Mouse (Mus musculus) MEL (cell line): ENCODE data around the gene Pcnx.

ENCODE experiments used
- ELF1 ChIP-seq: IDR thresholded peaks from 2 replicates; pipeline ENCODE4 v1.6.1; 2014; ENCODE audit warnings: low read depth, mild to moderate bottlenecking, inconsistent platforms, low read length, improper control_type of control experiment, moderate library complexity
- EP300 ChIP-seq, 2 experiments: IDR thresholded peaks; 2 replicates each; pipeline ENCODE4 v1.6.1; 2011; ENCODE audit warnings: improper control_type of control experiment in 2 of 2, low read length in 2 of 2, low read depth in 1 of 2, mild to moderate bottlenecking in 1 of 2
- GABPA ChIP-seq: IDR thresholded peaks from 2 replicates; pipeline ENCODE4 v1.6.1; 2012; ENCODE audit warnings: low read depth, mild to moderate bottlenecking, inconsistent platforms, low read length, improper control_type of control experiment, moderate library complexity
- POLR2A ChIP-seq, 2 experiments: IDR thresholded peaks; 2 replicates each; pipeline ENCODE4 v1.6.1; 2011 to 2012; ENCODE audit warnings: low read length in 2 of 2, mild to moderate bottlenecking in 2 of 2, control low read depth in 1 of 2, improper control_type of control experiment in 1 of 2, low read depth in 1 of 2, moderate library complexity in 1 of 2; ENCODE audit not compliant: control insufficient read depth in 1 of 2, insufficient read depth in 1 of 2, poor library complexity in 1 of 2
- TAL1 ChIP-seq: IDR thresholded peaks from 2 replicates; pipeline ENCODE4 v1.6.1; 2012; ENCODE audit warnings: mild to moderate bottlenecking, inconsistent platforms, low read length, moderate library complexity, mixed read lengths

DNA sequence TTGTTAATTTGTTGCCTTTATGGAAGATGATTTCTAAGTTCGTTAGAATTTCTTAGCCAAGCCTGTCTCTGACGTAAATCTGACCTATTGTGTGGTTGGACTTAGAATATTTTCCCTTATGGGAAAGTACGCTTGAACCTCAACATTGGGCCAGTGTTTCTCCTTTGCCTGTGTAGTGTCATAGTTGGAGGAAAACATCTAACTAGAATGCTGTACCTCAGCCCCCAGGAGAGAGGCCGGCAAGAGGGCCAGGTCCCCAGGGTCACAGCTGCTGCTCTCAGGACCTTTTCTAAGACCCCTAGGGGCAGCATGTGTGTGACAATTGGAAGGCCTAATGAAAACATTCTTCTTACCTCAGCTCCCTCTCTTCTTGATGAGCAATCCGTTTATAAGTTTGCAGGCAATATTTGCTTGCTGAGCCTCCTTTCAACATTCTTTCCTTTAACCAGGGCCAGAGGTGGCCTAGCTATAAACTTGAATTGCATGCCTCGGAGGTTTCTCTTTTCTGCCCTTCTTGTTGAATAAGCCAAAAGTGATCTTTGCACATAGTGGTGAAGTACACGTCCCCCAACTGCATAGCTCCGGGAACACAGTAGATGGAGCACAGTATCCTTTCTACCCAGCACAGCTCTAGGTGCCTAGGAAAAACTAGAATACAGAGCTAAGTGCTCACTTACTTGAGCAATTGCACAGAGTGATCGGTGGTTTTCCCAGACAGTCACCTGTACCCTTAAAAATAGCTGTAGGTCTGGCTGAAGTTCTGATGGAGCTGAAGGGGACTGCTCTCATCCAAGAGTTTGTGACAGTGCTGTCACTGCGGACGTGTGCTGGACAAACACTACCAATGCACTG is 23.7 kb downstream of the Pcnx start:
- TF ChIP-seq TAL1 (no peak), EP300 (IDR thresholded peaks at IDR 0.05; ENCODE audit: low read depth in 1 of 2, low read length in 2 of 2) (no peak), POLR2A (IDR thresholded peaks at IDR 0.05; ENCODE audit: control insufficient read depth in 1 of 2, insufficient read depth in 1 of 2, low read depth in 1 of 2, low read length in 2 of 2, poor library complexity in 1 of 2) (no peak), GABPA (no peak), ELF1 (no peak)
